Mouse (Mus musculus) macrophage (primary cell): ENCODE data around the gene Myh2. TPM values are rescaled to one million over a fixed set of nuclear protein-coding genes. Genes with fewer than 3 reads are reported as not detected.

Experiments used
- H3K27ac ChIP-seq: fragments of 350-480 bp; formaldehyde crosslinking; 2 replicates; pipeline ENCODE4 v1.9.0; 2021
- H3K36me3 ChIP-seq: fragments of 350-480 bp; formaldehyde crosslinking; 2 replicates; pipeline ENCODE4 v1.9.0; 2021; ENCODE audit errors: inconsistent target
- H3K4me3 ChIP-seq: fragments of 350-480 bp; formaldehyde crosslinking; 2 replicates; pipeline ENCODE4 v1.9.0; 2021; ENCODE audit errors: inconsistent target
- H3K79me2 ChIP-seq: fragments of 350-480 bp; formaldehyde crosslinking; 2 replicates; pipeline ENCODE4 v1.9.0; 2021; ENCODE audit errors: inconsistent target
- WGBS: methylation state at CpG from one replicate; pipeline ENCODE4 v1.1.7; 2026; ENCODE audit warnings: inconsistent platforms; ENCODE audit not compliant: missing documents; 5-methylcytosine and 5-hydroxymethylcytosine counted together
- polyA plus RNA-seq: library from polyadenylated mRNA; stranded (reverse); fragments of 250-400 nt; gene quantifications from 3 replicates; pipeline ENCODE4 v1.2.4, GENCODE M21; 2018; ENCODE audit warnings: inconsistent platforms

Myh2 gene
- polyA plus RNA-seq, 1 experiment from 2014 or later: not detected

DNA sequence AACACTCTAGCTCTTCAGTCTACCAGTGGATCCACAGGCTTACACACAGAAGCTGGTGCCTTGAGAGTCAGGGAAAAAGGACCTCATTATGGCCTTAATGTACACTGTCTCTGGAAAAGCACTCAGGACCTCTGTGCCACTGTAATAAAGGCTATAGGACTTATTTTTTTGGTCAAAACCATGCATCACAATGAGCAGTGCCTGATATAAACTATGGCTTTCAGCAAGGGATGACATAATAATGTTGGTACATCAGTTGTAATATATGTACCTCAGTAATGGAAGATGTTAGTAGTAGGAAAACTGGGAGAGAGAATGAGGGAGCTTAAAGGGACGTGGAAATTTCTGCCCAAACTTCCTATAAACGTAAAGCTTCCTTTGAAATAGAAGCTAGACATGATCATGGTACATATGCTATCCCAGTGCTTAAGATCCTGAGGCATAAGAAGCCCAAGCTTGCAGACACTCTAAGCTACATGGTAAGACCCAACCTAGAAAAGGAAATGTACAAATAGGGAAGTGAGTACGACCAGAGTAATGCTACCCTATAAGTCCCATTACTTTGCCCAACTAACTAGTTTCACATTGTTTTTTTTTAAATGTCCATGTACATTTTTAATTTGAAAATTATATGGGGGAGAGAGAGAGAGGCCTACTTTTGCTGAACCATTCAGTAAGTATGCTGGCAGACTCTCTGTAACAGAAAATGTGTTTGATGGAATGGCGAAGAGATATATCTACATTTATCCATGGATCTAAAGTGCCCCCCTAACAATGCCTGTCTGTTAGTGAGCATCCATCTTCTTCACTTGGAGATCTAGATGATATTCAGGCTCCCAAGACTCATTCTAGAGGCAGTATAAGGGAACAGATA lies 24.2 kb upstream of the Myh2 start:
- H3K36me3 ChIP-seq: no peaks in the 10 kb centered on the region
- no peaks in the 10 kb centered on the region for H3K79me2 ChIP-seq
- no peak overlapping the region for H3K4me3 ChIP-seq
- WGBS: 73% methylated on average over 4 of the region's 4 CpGs
- H3K27ac ChIP-seq: no peak overlapping the region

- Histone ChIP-seq H3K36me3 (no peaks in the 10 kb centered on the region), H3K4me3 (no peak overlapping the region), H3K79me2 (no peaks in the 10 kb centered on the region), H3K27ac (no peak overlapping the region)
- WGBS: 84% methylated on average over 12 of the region's 12 CpGs
Observed at GRCm38 (mm10) chr11:67147283-67147921, 23.4 kb upstream of the Myh2 start.

GRCm38 (mm10) chr11:67148286-67149012 lies 22.4 kb upstream of the Myh2 start:
- no peaks in the 10 kb centered on the region for H3K36me3 ChIP-seq
- no peaks in the 10 kb centered on the region for H3K79me2 ChIP-seq
- 88% methylated on average over 4 of the region's 4 CpGs for WGBS
- H3K27ac ChIP-seq: no peak overlapping the region
- H3K4me3 ChIP-seq: no peak overlapping the region

DNA sequence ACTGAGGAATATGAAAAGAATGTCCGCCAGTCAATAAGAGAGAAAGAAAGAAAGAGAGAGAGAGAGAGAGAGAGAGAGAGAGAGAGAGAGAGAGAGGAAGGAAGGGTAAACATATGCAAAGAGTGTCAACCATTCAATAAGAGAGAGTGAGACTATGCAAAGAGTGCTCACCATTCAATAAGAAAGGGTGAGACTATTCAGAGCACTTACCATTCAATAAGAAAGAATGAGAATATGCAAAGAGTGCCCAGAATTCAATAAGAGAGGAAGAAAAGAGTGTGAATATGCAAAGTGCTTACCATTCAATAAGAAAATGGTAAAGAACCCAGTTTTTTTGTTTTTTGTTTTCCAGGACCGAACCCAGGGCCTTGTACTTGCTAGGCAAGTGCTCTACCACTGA lies 20.6 kb upstream of the Myh2 start:
- Histone ChIP-seq H3K79me2 (no peaks in the 10 kb centered on the region), H3K36me3 (no peaks in the 10 kb centered on the region), H3K27ac (no peak overlapping the region), H3K4me3 (no peak overlapping the region)
- WGBS: 93% methylated on average over 2 of the region's 2 CpGs

DNA sequence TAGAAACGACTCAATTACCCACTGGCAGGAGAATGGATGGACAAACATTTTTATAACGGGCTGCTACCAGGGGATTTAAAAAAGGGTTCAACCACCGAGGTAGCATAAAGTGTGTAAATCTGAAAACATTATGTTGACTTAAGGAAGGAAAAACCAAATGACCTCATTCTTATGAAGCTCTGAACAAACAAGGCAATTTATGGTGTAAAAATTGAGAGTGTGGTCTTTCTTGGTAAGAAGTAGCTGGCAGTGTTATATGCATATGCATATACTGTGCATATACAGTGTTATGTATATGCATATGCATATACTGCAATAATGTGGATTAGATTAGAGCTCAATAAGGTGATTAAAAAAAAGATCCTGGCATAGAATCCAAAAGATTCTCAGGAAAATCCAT lies 19.7 kb upstream of the Myh2 start:
- Histone ChIP-seq H3K36me3 (no peaks in the 10 kb centered on the region), H3K27ac (no peak overlapping the region), H3K79me2 (no peaks in the 10 kb centered on the region), H3K4me3 (no peak overlapping the region)
- WGBS: 86% methylated on average over 3 of the region's 3 CpGs

DNA sequence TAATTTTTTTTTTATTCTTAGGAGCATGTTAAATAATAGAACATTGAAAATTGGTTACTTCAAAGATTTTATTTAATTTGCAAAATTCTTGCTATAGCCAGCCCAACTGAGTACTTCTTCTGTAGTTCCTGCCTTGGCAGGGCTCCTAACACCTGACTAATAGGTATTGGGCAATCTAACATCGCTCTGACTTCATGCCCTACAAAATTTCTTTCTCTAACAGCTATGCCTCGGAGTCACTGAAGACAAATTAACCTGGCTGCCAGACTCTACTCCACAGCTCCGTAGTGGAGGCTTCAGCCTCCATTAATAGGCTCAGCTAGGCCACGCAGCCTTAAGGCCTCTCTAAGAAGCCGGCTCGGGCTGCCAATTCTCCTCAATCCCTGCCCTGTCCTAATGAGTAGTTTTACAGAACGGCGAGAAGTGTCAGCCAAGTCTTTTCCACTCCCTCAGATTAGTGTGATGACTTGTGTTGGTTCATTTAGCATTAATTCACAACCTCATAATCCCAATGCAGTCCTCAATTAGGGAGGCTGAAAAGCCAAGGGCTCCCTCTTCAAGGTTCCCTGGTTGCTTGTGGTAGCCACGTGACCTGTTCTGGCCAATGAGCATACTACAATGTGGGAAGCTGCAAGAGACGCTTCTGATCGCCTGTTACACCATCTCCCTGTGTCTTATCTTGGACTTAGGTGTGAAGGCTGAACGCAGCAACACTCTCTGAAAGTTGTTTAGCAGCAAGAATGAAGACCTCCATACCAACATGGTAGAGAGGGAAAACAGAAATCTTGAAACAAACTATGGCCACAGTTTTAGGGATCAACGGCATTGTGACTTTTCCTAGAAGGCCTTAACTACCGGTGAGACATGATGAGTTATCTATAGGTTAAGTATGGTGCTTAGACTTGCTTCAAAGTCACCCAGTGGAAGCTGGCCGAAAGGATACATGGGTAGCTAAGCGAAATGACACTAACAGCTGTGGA lies 18.9 kb upstream of the Myh2 start:
- Histone ChIP-seq H3K36me3 (no peaks in the 10 kb centered on the region), H3K4me3 (no peak overlapping the region), H3K27ac (no peak overlapping the region), H3K79me2 (no peaks in the 10 kb centered on the region)
- 83% methylated on average over 16 of the region's 16 CpGs for WGBS

GRCm38 (mm10) chr11:67153123-67153522 lies 17.7 kb upstream of the Myh2 start:
- 38% methylated on average over 1 of the region's 1 CpGs for WGBS
- H3K79me2 ChIP-seq: no peaks in the 10 kb centered on the region
- H3K27ac ChIP-seq: no peak overlapping the region
- no peak overlapping the region for H3K4me3 ChIP-seq
- no peaks in the 10 kb centered on the region for H3K36me3 ChIP-seq

GRCm38 (mm10) chr11:67153843-67154242 lies 17.0 kb upstream of the Myh2 start:
- WGBS: 94% methylated on average over 1 of the region's 1 CpGs
- Histone ChIP-seq H3K4me3 (no peak overlapping the region), H3K27ac (no peak overlapping the region), H3K36me3 (no peaks in the 10 kb centered on the region), H3K79me2 (no peaks in the 10 kb centered on the region)

GRCm38 (mm10) chr11:67155650-67156049 lies 15.2 kb upstream of the Myh2 start:
- Histone ChIP-seq H3K27ac (no peak overlapping the region), H3K36me3 (no peaks in the 10 kb centered on the region), H3K79me2 (no peaks in the 10 kb centered on the region), H3K4me3 (no peak overlapping the region)
- 93% methylated on average over 2 of the region's 2 CpGs for WGBS

DNA sequence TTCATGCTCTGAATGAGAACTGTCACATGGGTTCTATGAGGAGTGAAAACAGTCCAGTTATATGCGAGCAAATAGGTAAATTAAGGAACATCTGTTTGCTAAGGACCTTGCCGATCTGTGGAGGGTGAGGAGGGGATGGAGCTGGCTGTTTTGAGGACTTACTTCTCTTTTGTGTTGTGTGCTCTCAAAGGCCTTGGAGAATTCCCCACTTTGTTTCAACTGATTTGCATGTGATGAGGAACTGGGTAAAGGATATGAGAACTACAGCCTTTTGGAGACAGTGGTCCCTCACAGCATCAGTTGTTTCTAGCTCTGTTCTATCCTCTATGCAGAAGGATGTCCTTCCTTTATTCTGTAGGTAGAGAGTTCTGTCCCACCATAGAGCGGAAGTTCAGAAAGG lies 10.7 kb upstream of the Myh2 start:
- Histone ChIP-seq H3K4me3 (no peak overlapping the region), H3K36me3 (no peaks in the 10 kb centered on the region), H3K27ac (no peak overlapping the region), H3K79me2 (no peaks in the 10 kb centered on the region)
- 96% methylated on average over 3 of the region's 3 CpGs for WGBS

DNA sequence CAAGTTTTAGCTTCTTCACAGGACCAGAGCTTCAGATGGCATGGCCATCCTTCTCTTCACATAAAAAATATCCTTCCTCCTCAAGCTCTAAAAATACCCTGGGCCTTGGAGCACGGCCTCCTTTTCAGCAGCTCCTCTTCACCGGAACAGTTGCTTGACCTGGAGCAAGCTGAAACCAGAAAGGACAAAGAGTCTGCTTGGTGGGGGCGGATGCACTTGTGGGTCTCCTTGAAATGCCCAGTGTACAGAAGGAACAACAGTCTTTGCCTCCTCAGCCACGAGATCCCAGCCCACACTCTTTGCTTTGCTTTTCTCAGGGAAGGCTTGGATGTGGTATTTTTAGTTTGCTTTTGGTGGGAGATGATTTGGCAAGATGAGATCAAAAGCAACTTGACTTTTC lies 7.1 kb upstream of the Myh2 start:
- 86% methylated on average over 4 of the region's 4 CpGs for WGBS
- Histone ChIP-seq H3K4me3 (no peak overlapping the region), H3K79me2 (no peaks in the 10 kb centered on the region), H3K36me3 (no peaks in the 10 kb centered on the region), H3K27ac (no peak overlapping the region)

DNA sequence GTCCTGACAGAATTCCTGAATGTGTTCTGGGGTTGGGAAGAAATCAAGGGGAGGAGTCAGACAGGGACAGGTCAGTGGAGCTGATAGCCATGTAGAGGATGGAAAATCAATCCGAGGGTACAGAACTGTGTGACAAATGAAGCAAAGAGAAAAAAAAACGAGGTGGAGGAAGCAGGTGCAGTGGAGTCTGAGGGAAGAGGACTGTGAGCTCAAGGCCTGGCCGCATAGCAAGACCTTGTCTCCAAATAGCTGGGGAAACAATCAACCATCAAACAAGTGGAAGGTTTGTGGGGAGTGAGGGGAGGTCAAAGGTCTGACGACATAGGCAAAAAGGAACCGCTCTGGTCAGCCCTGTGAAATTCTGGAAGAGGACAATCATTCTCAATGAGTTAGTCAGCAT lies 6.0 kb upstream of the Myh2 start:
- H3K36me3 ChIP-seq: no peaks in the 10 kb centered on the region
- 60% methylated on average over 5 of the region's 5 CpGs for WGBS
- no peaks in the 10 kb centered on the region for H3K79me2 ChIP-seq
- no peak overlapping the region for H3K27ac ChIP-seq
- no peak overlapping the region for H3K4me3 ChIP-seq

DNA sequence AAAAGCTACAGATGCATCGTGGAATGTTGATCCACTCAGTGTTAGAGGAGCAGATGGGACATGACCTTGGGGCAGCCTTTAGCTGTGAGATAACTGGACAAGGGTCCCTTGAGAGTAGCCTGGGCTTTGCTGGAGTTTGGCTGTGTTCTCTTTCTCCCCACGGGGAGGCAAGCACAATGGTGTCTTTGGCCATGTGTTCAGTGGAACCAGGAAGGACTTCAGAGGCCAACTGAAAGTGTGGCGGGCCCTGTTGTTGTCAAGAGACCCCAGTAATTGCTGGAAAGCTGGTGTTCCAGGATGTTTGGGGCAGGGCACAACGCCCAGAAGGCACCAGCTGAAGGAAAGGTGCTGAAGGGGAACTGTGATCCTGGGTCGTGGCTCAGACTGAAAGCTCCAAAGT lies 1.5 kb upstream of the Myh2 start:
- no peaks in the 10 kb centered on the region for H3K79me2 ChIP-seq
- no peak overlapping the region for H3K4me3 ChIP-seq
- 66% methylated on average over 5 of the region's 5 CpGs for WGBS
- no peaks in the 10 kb centered on the region for H3K36me3 ChIP-seq
- H3K27ac ChIP-seq: no peak overlapping the region

DNA sequence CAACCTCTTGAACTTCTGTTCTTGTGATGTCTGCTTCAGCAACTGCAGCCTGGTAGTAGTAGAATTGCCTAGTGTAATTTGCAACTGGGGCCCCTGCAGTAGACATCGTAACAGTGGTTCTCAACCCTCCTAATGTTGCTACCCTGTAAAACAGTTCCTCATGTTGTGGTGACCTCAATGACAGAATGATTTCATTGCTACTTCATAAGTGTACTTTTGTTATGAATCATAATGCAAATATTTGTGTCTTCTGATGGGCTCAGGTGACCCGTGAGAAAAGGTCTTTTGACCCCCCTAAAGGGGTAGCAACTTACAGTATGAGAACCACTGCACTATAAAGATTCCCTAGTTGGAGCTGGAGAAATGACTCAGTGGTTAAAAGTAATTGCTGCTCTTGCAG lies 1.6 kb downstream of the Myh2 start:
- H3K27ac ChIP-seq: no peak overlapping the region
- H3K79me2 ChIP-seq: no peaks in the 10 kb centered on the region
- H3K4me3 ChIP-seq: no peak overlapping the region
- WGBS: 68% methylated on average over 2 of the region's 2 CpGs
- no peaks in the 10 kb centered on the region for H3K36me3 ChIP-seq
